Mouse (Mus musculus) intestine, postnatal 0 days (tissue): ENCODE measurements around the gene Zmynd12. TPM values are rescaled to one million over a fixed set of nuclear protein-coding genes. Genes with fewer than 3 reads are reported as not detected.

Experiments
- ATAC-seq: fragments of 200-750 bp; cut with Nextera tagmentation; 2 replicates; pipeline ENCODE4 v1.8.0; 2017; ENCODE audit warnings: mild to moderate bottlenecking, moderate TSS enrichment, moderate library complexity
- H3K27ac ChIP-seq: fragments of 300-500 bp; sonication (generic); 2 replicates; pipeline ENCODE4 v1.5.1; 2014; ENCODE audit warnings: mild to moderate bottlenecking, low read depth, low read length, moderate library complexity
- H3K27me3 ChIP-seq: fragments of 300-500 bp; sonication (generic); replicated peaks from 2 replicates; pipeline ENCODE4 v1.6.1; 2014; ENCODE audit warnings: low read length, mixed read lengths; ENCODE audit not compliant: control insufficient read depth, insufficient read depth
- H3K36me3 ChIP-seq: fragments of 300-500 bp; sonication (generic); 2 replicates; pipeline ENCODE4 v1.6.1; 2014; ENCODE audit warnings: mild to moderate bottlenecking, moderate library complexity; ENCODE audit not compliant: control insufficient read depth, insufficient read depth
- H3K4me1 ChIP-seq: fragments of 300-500 bp; sonication (generic); replicated peaks from 2 replicates; pipeline ENCODE4 v1.6.1; 2014; ENCODE audit warnings: antibody characterized with exemption, low read length, mixed read lengths; ENCODE audit not compliant: control insufficient read depth, insufficient read depth
- H3K4me2 ChIP-seq: fragments of 300-500 bp; sonication (generic); replicated peaks from 2 replicates; pipeline ENCODE4 v1.6.1; 2014; ENCODE audit warnings: low read depth, mild to moderate bottlenecking, moderate library complexity
- H3K4me3 ChIP-seq: fragments of 300-500 bp; sonication (generic); 2 replicates; pipeline ENCODE4 v1.5.1; 2014; ENCODE audit warnings: low read depth, low read length
- H3K9ac ChIP-seq: fragments of 300-500 bp; sonication (generic); 2 replicates; pipeline ENCODE4 v1.6.1; 2014; ENCODE audit warnings: mild to moderate bottlenecking, low read depth, low read length
- H3K9me3 ChIP-seq: fragments of 300-500 bp; sonication (generic); 2 replicates; pipeline ENCODE4 v1.6.1; 2016; ENCODE audit warnings: mixed run types; ENCODE audit not compliant: control insufficient read depth
- CTCF ChIP-seq: sonication (generic); IDR thresholded peaks from 2 replicates; pipeline ENCODE4 v1.5.1; 2016; ENCODE audit warnings: low read depth, mild to moderate bottlenecking, control low read depth, antibody characterized with exemption, moderate library complexity
- WGBS: fragments of 180-500 bp; shearing (Covaris S2); extraction: QIAGEN DNeasy Blood & Tissue Kit; methylation state at CpG from one replicate; pipeline ENCODE4 v1.1.7; 2014; 5-methylcytosine and 5-hydroxymethylcytosine counted together
- polyA plus RNA-seq: library from polyadenylated mRNA; unstranded; fragments of >200 nt; fragmentation: Nextera tagmentation; extraction: Ambion mirVana; gene quantifications from 2 replicates; pipeline ENCODE4 v1.2.1, GENCODE M21; 2015

Zmynd12 gene
- polyA plus RNA-seq, 1 experiment from 2014 or later: 0.59 TPM

GRCm38 (mm10) chr4:119453533-119453932 lies 30.9 kb downstream of the Zmynd12 start:
- Histone ChIP-seq H3K4me3 (no peak overlapping the region), H3K27ac (no peak overlapping the region), H3K9ac (no peak overlapping the region), H3K4me1 (no peaks in the 10 kb centered on the region), H3K4me2 (no peak overlapping the region), H3K27me3 (no peaks in the 10 kb centered on the region), H3K9me3 (no peaks in the 10 kb centered on the region), H3K36me3 (no peaks in the 10 kb centered on the region)
- WGBS: 15% methylated on average over 6 of the region's 6 CpGs
- no peak for ATAC-seq
- no peak for TF ChIP-seq CTCF

- peak; percentile 66 for TF ChIP-seq CTCF
- H3K27me3 ChIP-seq: no peaks in the 10 kb centered on the region
- no peak overlapping the region for H3K4me3 ChIP-seq
- no peak overlapping the region for H3K4me2 ChIP-seq
- H3K4me1 ChIP-seq: no peaks in the 10 kb centered on the region; the same call in 1 of the 2 replicates
- H3K9ac ChIP-seq: no peak overlapping the region
- H3K9me3 ChIP-seq: no peaks in the 10 kb centered on the region
- H3K27ac ChIP-seq: no peak overlapping the region
- no peaks in the 10 kb centered on the region for H3K36me3 ChIP-seq
- WGBS: 64% methylated on average over 5 of the region's 5 CpGs
- no peak for ATAC-seq
Observed at GRCm38 (mm10) chr4:119460296-119460695, 37.7 kb downstream of the Zmynd12 start.

GRCm38 (mm10) chr4:119460728-119461141 lies 38.1 kb downstream of the Zmynd12 start:
- Histone ChIP-seq H3K27ac (no peak overlapping the region), H3K9ac (no peak overlapping the region), H3K9me3 (no peaks in the 10 kb centered on the region), H3K36me3 (no peaks in the 10 kb centered on the region), H3K4me1 (no peaks in the 10 kb centered on the region; the same call in 1 of the 2 replicates), H3K4me2 (no peak overlapping the region), H3K4me3 (no peak overlapping the region), H3K27me3 (no peaks in the 10 kb centered on the region)
- 68% methylated on average over 8 of the region's 8 CpGs for WGBS
- no peak for ATAC-seq
- no peak for TF ChIP-seq CTCF

- Histone ChIP-seq H3K4me3 (no peak overlapping the region), H3K27ac (no peak overlapping the region), H3K9ac (no peak overlapping the region), H3K4me1 (no peaks in the 10 kb centered on the region; the same call in 1 of the 2 replicates), H3K36me3 (no peaks in the 10 kb centered on the region), H3K4me2 (no peak overlapping the region), H3K9me3 (no peaks in the 10 kb centered on the region), H3K27me3 (no peaks in the 10 kb centered on the region)
- no peak for TF ChIP-seq CTCF
- WGBS: 88% methylated on average over 3 of the region's 3 CpGs
- ATAC-seq: 0 out of 2 replicates have a peak, but pooled peaks have one; percentile 3
Observed at GRCm38 (mm10) chr4:119462457-119462856, 39.8 kb downstream of the Zmynd12 start.

- H3K9ac ChIP-seq: no peak overlapping the region
- H3K4me3 ChIP-seq: no peak overlapping the region
- no peak overlapping the region for H3K27ac ChIP-seq
- no peaks in the 10 kb centered on the region; the same call in 1 of the 2 replicates for H3K4me1 ChIP-seq
- H3K36me3 ChIP-seq: no peaks in the 10 kb centered on the region
- H3K9me3 ChIP-seq: no peaks in the 10 kb centered on the region
- H3K4me2 ChIP-seq: no peak overlapping the region
- peak; percentile 81 for ATAC-seq
- 35% methylated on average over 11 of the region's 11 CpGs for WGBS
- H3K27me3 ChIP-seq: no peaks in the 10 kb centered on the region
- 0 out of 2 replicates have a peak, but pooled peaks have one; percentile 20 for TF ChIP-seq CTCF
Observed at GRCm38 (mm10) chr4:119462858-119463755, 40.5 kb downstream of the Zmynd12 start.

GRCm38 (mm10) chr4:119463756-119464419 lies 41.3 kb downstream of the Zmynd12 start:
- H3K27ac ChIP-seq: no peak overlapping the region
- WGBS: 70% methylated on average over 13 of the region's 13 CpGs
- no peak overlapping the region for H3K4me2 ChIP-seq
- H3K36me3 ChIP-seq: no peaks in the 10 kb centered on the region
- H3K9me3 ChIP-seq: no peaks in the 10 kb centered on the region
- ATAC-seq: no peak
- H3K4me1 ChIP-seq: no peaks in the 10 kb centered on the region; the same call in 1 of the 2 replicates
- TF ChIP-seq CTCF: no peak
- H3K9ac ChIP-seq: no peak overlapping the region
- no peaks in the 10 kb centered on the region for H3K27me3 ChIP-seq
- no peak overlapping the region for H3K4me3 ChIP-seq
